Mouse (Mus musculus): ENCODE measurements around the gene Wasf2. TPM values are rescaled to one million over a fixed set of nuclear protein-coding genes. Genes with fewer than 3 reads are reported as not detected.

Wasf2 gene
- total RNA-seq, 2 experiments from 2014 or later, result 32.0 to 33.1 TPM

GRCm38 (mm10) chr4:133175998-133176760 is 45.9 kb downstream of the Wasf2 start:
- TF ChIP-seq CTCF (conservative IDR thresholded peaks at IDR 0.05), result 0 out of 2 replicates have a peak, but pooled peaks have one; percentile 7
- no peak for DNase-seq (ENCODE audit: low spot score in 2 of 2)

GRCm38 (mm10) chr4:133176761-133177403 is 46.6 kb downstream of the Wasf2 start:
- no peak for TF ChIP-seq CTCF (conservative IDR thresholded peaks at IDR 0.05)
- Histone ChIP-seq H3K4me3 (peak overlapping the region; percentile 35), H3K27ac (peak overlapping the region; percentile 91)
- DNase-seq (ENCODE audit: low spot score in 2 of 2), result no peak

More at GRCm38 (mm10) chr4:133175998-133176760, 45.9 kb downstream of the Wasf2 start:
- H3K4me3 ChIP-seq, result peak overlapping the region; percentile 35
- peak overlapping the region; percentile 91 for H3K27ac ChIP-seq

GRCm38 (mm10) chr4:133178305-133178704 is 48.0 kb downstream of the Wasf2 start:
- no peak for TF ChIP-seq CTCF (conservative IDR thresholded peaks at IDR 0.05)
- Histone ChIP-seq H3K27ac (peak overlapping the region; percentile 32; the same call in 1 of the 2 replicates), H3K4me3 (no peak overlapping the region)
- DNase-seq (ENCODE audit: low spot score in 2 of 2), result no peak

GRCm38 (mm10) chr4:133179258-133179657 is 49.0 kb downstream of the Wasf2 start:
- no peak overlapping the region for H3K4me3 ChIP-seq
- H3K27ac ChIP-seq, result no peak overlapping the region
- TF ChIP-seq CTCF (conservative IDR thresholded peaks at IDR 0.05), result no peak
- DNase-seq (ENCODE audit: low spot score in 2 of 2), result no peak

GRCm38 (mm10) chr4:133182439-133183033 is 52.2 kb downstream of the Wasf2 start:
- no peak overlapping the region for H3K4me3 ChIP-seq

GRCm38 (mm10) chr4:133184031-133184897 is 54.0 kb downstream of the Wasf2 start:
- H3K27ac ChIP-seq, result 0 out of 2 replicates have a peak overlapping the region, but pooled peaks have one; percentile 32
- no peak for DNase-seq (ENCODE audit: low spot score in 2 of 2)

More at GRCm38 (mm10) chr4:133182439-133183033, 52.2 kb downstream of the Wasf2 start:
- TF ChIP-seq CTCF (conservative IDR thresholded peaks at IDR 0.05), result no peak
- no peak overlapping the region for H3K27ac ChIP-seq
- DNase-seq (ENCODE audit: low spot score in 2 of 2), result no peak

GRCm38 (mm10) chr4:133184898-133185665 is 54.8 kb downstream of the Wasf2 start:
- Histone ChIP-seq H3K4me3 (no peak overlapping the region), H3K27ac (peak overlapping the region; percentile 32; the same call in 1 of the 2 replicates)
- no peak for TF ChIP-seq CTCF (conservative IDR thresholded peaks at IDR 0.05)
- DNase-seq (ENCODE audit: low spot score in 2 of 2), result no peak

More at GRCm38 (mm10) chr4:133184031-133184897, 54.0 kb downstream of the Wasf2 start:
- no peak for TF ChIP-seq CTCF (conservative IDR thresholded peaks at IDR 0.05)
- H3K4me3 ChIP-seq, result no peak overlapping the region

GRCm38 (mm10) chr4:133185893-133186292 is 55.6 kb downstream of the Wasf2 start:
- H3K27ac ChIP-seq, result no peak overlapping the region
- no peak for TF ChIP-seq CTCF (conservative IDR thresholded peaks at IDR 0.05)
- no peak for DNase-seq (ENCODE audit: low spot score in 2 of 2)
- H3K4me3 ChIP-seq, result no peak overlapping the region

GRCm38 (mm10) chr4:133186856-133187255 is 56.6 kb downstream of the Wasf2 start:
- Histone ChIP-seq H3K4me3 (no peak overlapping the region), H3K27ac (no peak overlapping the region)
- peak; percentile 33 for TF ChIP-seq CTCF (conservative IDR thresholded peaks at IDR 0.05)
- DNase-seq (ENCODE audit: low spot score in 2 of 2), result no peak

GRCm38 (mm10) chr4:133189396-133189795 is 59.1 kb downstream of the Wasf2 start:
- no peak overlapping the region for H3K27ac ChIP-seq
- no peak for DNase-seq (ENCODE audit: low spot score in 2 of 2)
- no peak for TF ChIP-seq CTCF (conservative IDR thresholded peaks at IDR 0.05)
- H3K4me3 ChIP-seq, result no peak overlapping the region

- Histone ChIP-seq H3K4me3 (no peak overlapping the region), H3K27ac (no peak overlapping the region)
- DNase-seq (ENCODE audit: low spot score in 2 of 2), result no peak
- no peak for TF ChIP-seq CTCF (conservative IDR thresholded peaks at IDR 0.05)
Observed at GRCm38 (mm10) chr4:133194482-133194881, 64.2 kb downstream of the Wasf2 start.
